Mouse (Mus musculus): ENCODE results near the gene Plxnc1. TPM values are rescaled to one million over a fixed set of nuclear protein-coding genes. Genes with fewer than 3 reads are reported as not detected.

Gene Plxnc1
- total and polyA plus RNA-seq, 2 experiments from 2014 or later: 1.4 to 9.4 TPM

DNA sequence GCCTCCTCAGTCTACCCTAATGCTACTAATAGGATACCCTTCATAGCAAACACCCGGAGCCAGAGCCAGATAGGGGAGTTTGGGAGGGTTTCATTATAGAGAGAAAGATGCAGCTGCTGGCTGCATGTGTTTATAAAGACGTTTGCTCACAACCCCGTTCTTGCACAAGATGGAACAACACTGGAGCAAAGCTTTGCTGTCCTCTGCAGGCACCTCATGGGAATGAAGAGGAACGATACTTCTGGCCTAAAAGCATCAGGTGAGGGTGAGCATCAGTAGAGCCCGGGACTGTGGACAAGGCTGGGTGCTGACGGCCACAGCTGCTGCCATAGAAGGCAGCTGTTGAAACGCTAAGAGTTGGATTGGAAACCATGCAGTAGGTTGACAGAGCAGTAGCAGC lies 137.3 kb downstream of the Plxnc1 start:
- H3K9me3 ChIP-seq (replicated peaks; ENCODE audit: control insufficient read depth, low read length): no peaks in the 10 kb centered on the region
- no peak overlapping the region for H3K9ac ChIP-seq (replicated peaks; ENCODE audit: low read depth, low read length)
- H3K4me1 ChIP-seq (ENCODE audit: control insufficient read depth, insufficient read depth): 0 out of 2 replicates have a peak, but pooled peaks cover 5% of the 10 kb centered on the region
- H3K4me2 ChIP-seq (ENCODE audit: low read depth, low read length): no peak overlapping the region
- TF ChIP-seq CTCF (IDR thresholded peaks at IDR 0.05; ENCODE audit: low read depth) (peak; percentile 58), EP300 (IDR thresholded peaks at IDR 0.05; ENCODE audit: low read depth) (no peak)
- DNase-seq (ENCODE audit: low spot score) (no peak), ATAC-seq (ENCODE audit: insufficient read depth, low read depth) (no peak)
- no peaks in the 10 kb centered on the region for H3K27me3 ChIP-seq (ENCODE audit: control insufficient read depth, insufficient read depth, low read length)
- no peak overlapping the region for H3K4me3 ChIP-seq (ENCODE audit: low read depth, low read length)
- H3K27ac ChIP-seq (ENCODE audit: low read depth): no peak overlapping the region
- no peaks in the 10 kb centered on the region for H3K36me3 ChIP-seq (replicated peaks; ENCODE audit: control insufficient read depth, insufficient read depth, low read length)
- 58% methylated on average over 7 of the region's 7 CpGs for WGBS

DNA sequence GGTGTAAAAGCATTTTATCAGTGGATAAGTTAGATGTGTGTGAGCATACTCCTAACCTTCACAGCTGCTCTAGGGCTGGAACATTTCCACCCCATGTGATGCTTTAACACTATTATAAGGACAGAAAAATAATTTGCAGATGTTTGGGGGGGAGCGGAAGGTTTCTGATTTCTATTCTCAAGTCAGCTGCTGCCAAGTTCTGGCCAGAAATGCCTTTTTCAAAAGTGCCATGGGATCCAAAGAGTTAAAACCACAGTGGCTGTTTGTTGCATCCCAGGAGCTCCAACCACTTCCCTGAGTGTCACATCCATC lies 139.8 kb downstream of the Plxnc1 start:
- WGBS: 81% methylated on average over 1 of the region's 1 CpGs
- Histone ChIP-seq H3K4me2 (ENCODE audit: low read depth, low read length) (no peak overlapping the region), H3K9me3 (replicated peaks; ENCODE audit: control insufficient read depth, low read length) (no peaks in the 10 kb centered on the region), H3K27me3 (ENCODE audit: control insufficient read depth, insufficient read depth, low read length) (no peaks in the 10 kb centered on the region), H3K27ac (ENCODE audit: low read depth) (no peak overlapping the region), H3K9ac (replicated peaks; ENCODE audit: low read depth, low read length) (no peak overlapping the region), H3K36me3 (replicated peaks; ENCODE audit: control insufficient read depth, insufficient read depth, low read length) (no peaks in the 10 kb centered on the region), H3K4me3 (ENCODE audit: low read depth, low read length) (no peak overlapping the region), H3K4me1 (ENCODE audit: control insufficient read depth, insufficient read depth) (0 out of 2 replicates have a peak, but pooled peaks cover 8% of the 10 kb centered on the region)
- no peak for TF ChIP-seq EP300 (IDR thresholded peaks at IDR 0.05; ENCODE audit: low read depth)
- no peak for TF ChIP-seq CTCF (IDR thresholded peaks at IDR 0.05; ENCODE audit: low read depth)
- DNase-seq (ENCODE audit: low spot score): no peak
- no peak for ATAC-seq (ENCODE audit: insufficient read depth, low read depth)

- H3K9ac ChIP-seq (replicated peaks; ENCODE audit: low read depth, low read length): no peak overlapping the region
- WGBS: 43% methylated on average over 10 of the region's 10 CpGs
- H3K27ac ChIP-seq (ENCODE audit: low read depth): no peak overlapping the region
- no peak for DNase-seq (ENCODE audit: low spot score)
- no peaks in the 10 kb centered on the region for H3K36me3 ChIP-seq (replicated peaks; ENCODE audit: control insufficient read depth, insufficient read depth, low read length)
- H3K4me1 ChIP-seq (ENCODE audit: control insufficient read depth, insufficient read depth): 0 out of 2 replicates have a peak, but pooled peaks cover 8% of the 10 kb centered on the region
- no peaks in the 10 kb centered on the region for H3K27me3 ChIP-seq (ENCODE audit: control insufficient read depth, insufficient read depth, low read length)
- no peaks in the 10 kb centered on the region for H3K9me3 ChIP-seq (replicated peaks; ENCODE audit: control insufficient read depth, low read length)
- no peak overlapping the region for H3K4me2 ChIP-seq (ENCODE audit: low read depth, low read length)
- TF ChIP-seq CTCF (IDR thresholded peaks at IDR 0.05; ENCODE audit: low read depth) (no peak), EP300 (IDR thresholded peaks at IDR 0.05; ENCODE audit: low read depth) (no peak)
- no peak overlapping the region for H3K4me3 ChIP-seq (ENCODE audit: low read depth, low read length)
- ATAC-seq (ENCODE audit: insufficient read depth, low read depth): peak; percentile 34; the same call in 1 of the 2 replicates
Observed at GRCm38 (mm10) chr10:94804029-94804908, 140.4 kb downstream of the Plxnc1 start.

- ATAC-seq (ENCODE audit: insufficient read depth, low read depth) (peak; percentile 32; the same call in 1 of the 2 replicates), DNase-seq (ENCODE audit: low spot score) (no peak)
- no peak overlapping the region for H3K9ac ChIP-seq (replicated peaks; ENCODE audit: low read depth, low read length)
- no peak overlapping the region for H3K27ac ChIP-seq (ENCODE audit: low read depth)
- TF ChIP-seq EP300 (IDR thresholded peaks at IDR 0.05; ENCODE audit: low read depth) (no peak), CTCF (IDR thresholded peaks at IDR 0.05; ENCODE audit: low read depth) (no peak)
- H3K4me2 ChIP-seq (ENCODE audit: low read depth, low read length): no peak overlapping the region
- no peaks in the 10 kb centered on the region for H3K27me3 ChIP-seq (ENCODE audit: control insufficient read depth, insufficient read depth, low read length)
- WGBS: 57% methylated on average over 7 of the region's 7 CpGs
- H3K4me3 ChIP-seq (ENCODE audit: low read depth, low read length): no peak overlapping the region
- H3K9me3 ChIP-seq (replicated peaks; ENCODE audit: control insufficient read depth, low read length): no peaks in the 10 kb centered on the region
- 0 out of 2 replicates have a peak, but pooled peaks cover 8% of the 10 kb centered on the region for H3K4me1 ChIP-seq (ENCODE audit: control insufficient read depth, insufficient read depth)
- H3K36me3 ChIP-seq (replicated peaks; ENCODE audit: control insufficient read depth, insufficient read depth, low read length): no peaks in the 10 kb centered on the region
Observed at GRCm38 (mm10) chr10:94800677-94801354, 143.8 kb downstream of the Plxnc1 start.

DNA sequence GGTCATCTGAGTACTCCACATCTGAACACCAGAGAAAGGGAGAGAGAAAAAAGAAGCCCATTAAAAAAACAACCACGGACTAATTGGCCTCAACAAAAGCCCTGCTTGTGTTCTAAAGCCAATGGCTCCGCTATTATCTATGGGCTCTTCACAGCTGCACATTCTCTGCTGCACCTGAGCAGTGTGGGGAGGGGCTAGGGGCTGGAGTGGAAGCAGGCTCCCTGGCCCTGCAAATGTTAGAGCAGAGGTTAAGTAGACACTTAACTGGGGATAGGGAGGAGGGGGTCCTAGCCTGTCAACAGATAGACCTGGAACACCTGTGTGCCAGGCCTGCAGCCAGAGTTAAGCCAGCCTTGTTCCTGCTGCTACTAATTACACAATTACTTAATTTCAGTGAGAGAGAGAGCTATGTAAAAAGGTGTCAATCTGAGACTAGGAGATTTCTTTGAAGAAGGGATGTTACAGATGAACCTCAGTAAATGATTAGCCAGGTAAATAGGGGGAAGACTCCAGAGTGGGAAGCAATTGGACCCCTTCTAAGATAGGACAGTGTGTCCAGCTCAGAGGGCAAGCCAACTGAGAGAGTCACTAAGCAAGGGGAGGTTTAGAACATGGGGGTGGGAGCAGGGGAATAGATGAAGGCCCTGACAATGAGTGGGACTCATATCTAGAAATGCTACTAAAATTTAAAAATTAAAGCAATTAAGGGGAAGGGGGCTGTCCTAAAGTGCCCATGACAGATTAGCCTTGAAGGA lies 145.0 kb downstream of the Plxnc1 start:
- Histone ChIP-seq H3K27me3 (ENCODE audit: control insufficient read depth, insufficient read depth, low read length) (no peaks in the 10 kb centered on the region), H3K9ac (replicated peaks; ENCODE audit: low read depth, low read length) (no peak overlapping the region)
- no peak for ATAC-seq (ENCODE audit: insufficient read depth, low read depth)

More for the DNA sequence above, 145.0 kb downstream of the Plxnc1 start:
- no peaks in the 10 kb centered on the region for H3K36me3 ChIP-seq (replicated peaks; ENCODE audit: control insufficient read depth, insufficient read depth, low read length)
- H3K4me2 ChIP-seq (ENCODE audit: low read depth, low read length): no peak overlapping the region
- H3K9me3 ChIP-seq (replicated peaks; ENCODE audit: control insufficient read depth, low read length): no peaks in the 10 kb centered on the region
- no peak for DNase-seq (ENCODE audit: low spot score)
- no peak overlapping the region for H3K4me3 ChIP-seq (ENCODE audit: low read depth, low read length)
- 0 out of 2 replicates have a peak, but pooled peaks cover 8% of the 10 kb centered on the region for H3K4me1 ChIP-seq (ENCODE audit: control insufficient read depth, insufficient read depth)
- H3K27ac ChIP-seq (ENCODE audit: low read depth): no peak overlapping the region
- TF ChIP-seq EP300 (IDR thresholded peaks at IDR 0.05; ENCODE audit: low read depth): no peak
- TF ChIP-seq CTCF (IDR thresholded peaks at IDR 0.05; ENCODE audit: low read depth): no peak
- 51% methylated on average over 2 of the region's 2 CpGs for WGBS

Data from heart, postnatal 0 days (tissue).